Mouse (Mus musculus): ENCODE results near the gene 9230102O04Rik. TPM values are rescaled to one million over a fixed set of nuclear protein-coding genes. Genes with fewer than 3 reads are reported as not detected.

9230102O04Rik gene
- polyA plus RNA-seq (2017; shearing (Covaris generic)) = under 1 TPM in 1 of 2 experiments, not detected in 1; 0.81 TPM

GRCm38 (mm10) chr2:9888913-9889650 lies at the start of gene 9230102O04Rik:
Gene 9230102O04Rik, minus strand, starts transcription at chr2:9889540.
- ATAC-seq = peak; percentile 68

- no peak for ATAC-seq
These were observed 46.6 kb upstream of the 9230102O04Rik start for GRCm38 (mm10) chr2:9935965-9936364.

GRCm38 (mm10) chr2:9926905-9927283 lies 37.6 kb upstream of the 9230102O04Rik start:
- ATAC-seq = peak; percentile 30

GRCm38 (mm10) chr2:9926194-9926904 lies 37.0 kb upstream of the 9230102O04Rik start:
- ATAC-seq = peak; percentile 84

GRCm38 (mm10) chr2:9918691-9919471 lies 29.5 kb upstream of the 9230102O04Rik start:
- ATAC-seq = no peak

- no peak for ATAC-seq
These were observed 28.3 kb upstream of the 9230102O04Rik start for GRCm38 (mm10) chr2:9917602-9918001.

- peak; percentile 14 for ATAC-seq
These were observed 16.7 kb upstream of the 9230102O04Rik start for GRCm38 (mm10) chr2:9905995-9906394.

- ATAC-seq = no peak
These were observed 14.7 kb upstream of the 9230102O04Rik start for GRCm38 (mm10) chr2:9903854-9904560.

- ATAC-seq = no peak
These were observed 8.5 kb upstream of the 9230102O04Rik start for GRCm38 (mm10) chr2:9897846-9898245.

GRCm38 (mm10) chr2:9896097-9896770 lies 6.9 kb upstream of the 9230102O04Rik start:
- ATAC-seq = no peak

GRCm38 (mm10) chr2:9894836-9895593 lies 5.7 kb upstream of the 9230102O04Rik start:
- no peak for ATAC-seq

- no peak for ATAC-seq
These were observed 4.1 kb upstream of the 9230102O04Rik start for GRCm38 (mm10) chr2:9893272-9893953.

GRCm38 (mm10) chr2:9892541-9892940 lies 3.2 kb upstream of the 9230102O04Rik start:
- no peak for ATAC-seq

GRCm38 (mm10) chr2:9890906-9891305 lies 1.6 kb upstream of the 9230102O04Rik start:
- no peak for ATAC-seq

- no peak for ATAC-seq
These were observed 911 bp upstream of the 9230102O04Rik start for GRCm38 (mm10) chr2:9890251-9890650.

GRCm38 (mm10) chr2:9889651-9890183 lies 377 bp upstream of the 9230102O04Rik start, which contains the start of gene Gata3:
Gene Gata3, minus strand, starts transcription at chr2:9890034.
- no peak for ATAC-seq

- ATAC-seq = no peak
These were observed 1.7 kb downstream of the 9230102O04Rik start for GRCm38 (mm10) chr2:9887636-9888035.

- no peak for ATAC-seq
These were observed 2.3 kb downstream of the 9230102O04Rik start for GRCm38 (mm10) chr2:9886921-9887610.

GRCm38 (mm10) chr2:9886031-9886430 lies 3.3 kb downstream of the 9230102O04Rik start:
- no peak for ATAC-seq
